Mouse (Mus musculus) lung, postnatal 0 days (tissue): ENCODE results near the gene Spsb4. TPM values are rescaled to one million over a fixed set of nuclear protein-coding genes. Genes with fewer than 3 reads are reported as not detected.

Experiments used
- ATAC-seq: fragments of 200-750 bp; cut with Nextera tagmentation; 2 replicates; pipeline ENCODE4 v1.8.0; 2017; ENCODE audit warnings: moderate library complexity
- DNase-seq: peaks from one replicate; pipeline ENCODE4 v3.0.0-alpha.2; 2016; ENCODE audit warnings: low spot score
- H3K27ac ChIP-seq: fragments of 300-500 bp; sonication (generic); 2 replicates; pipeline ENCODE4 v1.5.1; 2014; ENCODE audit warnings: antibody characterized with exemption, mild to moderate bottlenecking, low read length, mixed read lengths
- H3K27me3 ChIP-seq: fragments of 300-500 bp; sonication (generic); replicated peaks from 2 replicates; pipeline ENCODE4 v1.6.1; 2014; ENCODE audit warnings: low read length, mixed read lengths; ENCODE audit not compliant: insufficient read depth
- H3K36me3 ChIP-seq: fragments of 300-500 bp; sonication (generic); 2 replicates; pipeline ENCODE4 v1.6.1; 2014; ENCODE audit warnings: low read length, mixed read lengths; ENCODE audit not compliant: insufficient read depth
- H3K4me1 ChIP-seq: fragments of 300-500 bp; sonication (generic); 2 replicates; pipeline ENCODE4 v1.6.1; 2014; ENCODE audit warnings: antibody characterized with exemption, low read depth, low read length, mixed read lengths; ENCODE audit not compliant: insufficient read depth
- H3K4me2 ChIP-seq: fragments of 300-500 bp; sonication (generic); replicated peaks from 2 replicates; pipeline ENCODE4 v1.6.1; 2014; ENCODE audit warnings: low read depth, mild to moderate bottlenecking, low read length, moderate library complexity, mixed read lengths
- H3K4me3 ChIP-seq: fragments of 300-500 bp; sonication (generic); 2 replicates; pipeline ENCODE4 v1.5.1; 2014; ENCODE audit warnings: low read depth, low read length
- H3K9ac ChIP-seq: fragments of 300-500 bp; sonication (generic); replicated peaks from 2 replicates; pipeline ENCODE4 v1.6.1; 2014; ENCODE audit warnings: low read depth, mild to moderate bottlenecking
- H3K9me3 ChIP-seq: fragments of 300-500 bp; sonication (generic); 2 replicates; pipeline ENCODE4 v1.6.1; 2016; ENCODE audit warnings: low read length, mixed read lengths
- CTCF ChIP-seq: IDR thresholded peaks from 2 replicates; pipeline ENCODE4 v1.5.1; 2016; ENCODE audit warnings: antibody characterized with exemption, mild to moderate bottlenecking
- EP300 ChIP-seq: IDR thresholded peaks from 2 replicates; pipeline ENCODE4 v1.6.1; 2016; ENCODE audit warnings: antibody characterized with exemption, mild to moderate bottlenecking, control low read depth
- WGBS: fragments of 180-500 bp; shearing (Covaris S2); extraction: QIAGEN DNeasy Blood & Tissue Kit; methylation state at CpG from one replicate; pipeline ENCODE4 v1.1.7; 2014; 5-methylcytosine and 5-hydroxymethylcytosine counted together
- polyA plus RNA-seq: library from polyadenylated mRNA; unstranded; fragments of >200 nt; fragmentation: Nextera tagmentation; extraction: Ambion mirVana; gene quantifications from 2 replicates; pipeline ENCODE4 v1.2.1, GENCODE M21; 2015

Gene Spsb4
- polyA plus RNA-seq, 1 experiment from 2014 or later, result 2.2 TPM

GRCm38 (mm10) chr9:97056541-97057338 is 38.1 kb upstream of the Spsb4 start:
- DNase-seq, result peak; percentile 20
- H3K4me3 ChIP-seq, result peak overlapping the region; percentile 26; the same call in 1 of the 2 replicates
- H3K27me3 ChIP-seq, result no peaks in the 10 kb centered on the region
- H3K36me3 ChIP-seq, result no peaks in the 10 kb centered on the region
- H3K9ac ChIP-seq, result no peak overlapping the region
- H3K4me2 ChIP-seq, result peak overlapping the region; percentile 54
- TF ChIP-seq CTCF, result no peak
- TF ChIP-seq EP300, result no peak
- no peaks in the 10 kb centered on the region for H3K9me3 ChIP-seq
- 18% methylated on average over 18 of the region's 18 CpGs for WGBS
- H3K4me1 ChIP-seq, result no peaks in the 10 kb centered on the region; the same call in 1 of the 2 replicates
- no peak for ATAC-seq
- H3K27ac ChIP-seq, result no peak overlapping the region

GRCm38 (mm10) chr9:97055906-97056305 is 37.3 kb upstream of the Spsb4 start:
- WGBS, result 63% methylated on average over 14 of the region's 14 CpGs
- TF ChIP-seq CTCF (no peak), EP300 (no peak)
- ATAC-seq (no peak), DNase-seq (no peak)
- Histone ChIP-seq H3K27ac (no peak overlapping the region), H3K9ac (no peak overlapping the region), H3K27me3 (no peaks in the 10 kb centered on the region), H3K9me3 (no peaks in the 10 kb centered on the region), H3K4me3 (no peak overlapping the region), H3K4me2 (no peak overlapping the region), H3K4me1 (no peaks in the 10 kb centered on the region; the same call in 1 of the 2 replicates), H3K36me3 (no peaks in the 10 kb centered on the region)

- WGBS, result 63% methylated on average over 8 of the region's 8 CpGs
- DNase-seq, result no peak
These were observed 32.5 kb upstream of the Spsb4 start for GRCm38 (mm10) chr9:97051176-97051575.

GRCm38 (mm10) chr9:97046240-97046639 is 27.6 kb upstream of the Spsb4 start:
- H3K27me3 ChIP-seq, result no peaks in the 10 kb centered on the region
- no peaks in the 10 kb centered on the region for H3K36me3 ChIP-seq
- H3K27ac ChIP-seq, result no peak overlapping the region
- no peak overlapping the region for H3K4me3 ChIP-seq
- DNase-seq, result no peak
- WGBS, result 80% methylated on average over 4 of the region's 4 CpGs
- no peak for TF ChIP-seq CTCF
- TF ChIP-seq EP300, result no peak
- no peak for ATAC-seq
- H3K9ac ChIP-seq, result no peak overlapping the region
- H3K4me1 ChIP-seq, result no peaks in the 10 kb centered on the region
- H3K4me2 ChIP-seq, result no peak overlapping the region
- H3K9me3 ChIP-seq, result no peaks in the 10 kb centered on the region

More at GRCm38 (mm10) chr9:97051176-97051575, 32.5 kb upstream of the Spsb4 start:
- Histone ChIP-seq H3K27me3 (no peaks in the 10 kb centered on the region), H3K4me3 (no peak overlapping the region), H3K4me2 (no peak overlapping the region), H3K4me1 (no peaks in the 10 kb centered on the region), H3K36me3 (no peaks in the 10 kb centered on the region), H3K27ac (no peak overlapping the region), H3K9ac (no peak overlapping the region), H3K9me3 (no peaks in the 10 kb centered on the region)
- no peak for ATAC-seq
- TF ChIP-seq EP300 (no peak), CTCF (no peak)

GRCm38 (mm10) chr9:97041633-97042032 is 23.0 kb upstream of the Spsb4 start:
- no peak overlapping the region for H3K27ac ChIP-seq

GRCm38 (mm10) chr9:97038010-97038409 is 19.4 kb upstream of the Spsb4 start:
- ATAC-seq (no peak), DNase-seq (no peak)
- H3K9ac ChIP-seq, result no peak overlapping the region
- no peak for TF ChIP-seq EP300
- no peak for TF ChIP-seq CTCF
- 79% methylated on average over 3 of the region's 3 CpGs for WGBS
- no peak overlapping the region for H3K4me2 ChIP-seq
- no peaks in the 10 kb centered on the region for H3K4me1 ChIP-seq
- H3K36me3 ChIP-seq, result no peaks in the 10 kb centered on the region
- no peak overlapping the region for H3K27ac ChIP-seq
- no peaks in the 10 kb centered on the region for H3K9me3 ChIP-seq
- no peaks in the 10 kb centered on the region for H3K27me3 ChIP-seq
- no peak overlapping the region for H3K4me3 ChIP-seq

More at GRCm38 (mm10) chr9:97041633-97042032, 23.0 kb upstream of the Spsb4 start:
- TF ChIP-seq EP300, result no peak
- no peak for TF ChIP-seq CTCF
- Histone ChIP-seq H3K4me1 (no peaks in the 10 kb centered on the region), H3K9me3 (no peaks in the 10 kb centered on the region), H3K27me3 (no peaks in the 10 kb centered on the region), H3K9ac (no peak overlapping the region), H3K4me2 (no peak overlapping the region), H3K4me3 (no peak overlapping the region), H3K36me3 (no peaks in the 10 kb centered on the region)
- WGBS, result 76% methylated on average over 8 of the region's 8 CpGs
- DNase-seq (no peak), ATAC-seq (no peak)
